Mouse (Mus musculus) spleen, postnatal 36 days (tissue): ENCODE measurements around the gene Gc.

Source experiments
- DNase-seq, 2 experiments: peaks; one replicate each; pipeline ENCODE4 v3.0.0; 2022; ENCODE audit warnings: low spot score in 2 of 2, mixed read lengths in 1 of 2

The Gc gene

GRCm38 (mm10) chr5:89457554-89458062 lies at the start of gene Gc:
Gene Gc, minus strand, starts transcription at chr5:89457898.
- DNase-seq: no peak

GRCm38 (mm10) chr5:89500182-89500581 lies 42.5 kb upstream of the Gc start:
- DNase-seq: no peak

GRCm38 (mm10) chr5:89492560-89492959 lies 34.9 kb upstream of the Gc start:
- no peak for DNase-seq

GRCm38 (mm10) chr5:89470483-89470882 lies 12.8 kb upstream of the Gc start:
- no peak for DNase-seq

- DNase-seq: no peak
Measured at GRCm38 (mm10) chr5:89467886-89468285, 10.2 kb upstream of the Gc start.

GRCm38 (mm10) chr5:89467045-89467444 lies 9.3 kb upstream of the Gc start:
- no peak for DNase-seq

GRCm38 (mm10) chr5:89466275-89466674 lies 8.6 kb upstream of the Gc start:
- no peak for DNase-seq

- DNase-seq: no peak
Measured at GRCm38 (mm10) chr5:89461817-89462216, 4.1 kb upstream of the Gc start.

- DNase-seq: no peak
Measured at GRCm38 (mm10) chr5:89459591-89459990, 1.9 kb upstream of the Gc start.

GRCm38 (mm10) chr5:89458987-89459386 lies 1.3 kb upstream of the Gc start:
- DNase-seq: no peak

- no peak for DNase-seq
Measured at GRCm38 (mm10) chr5:89455526-89455925, 2.2 kb downstream of the Gc start.

- DNase-seq: no peak
Measured at GRCm38 (mm10) chr5:89450798-89451197, 6.9 kb downstream of the Gc start.

- DNase-seq: no peak
Measured at GRCm38 (mm10) chr5:89449325-89449724, 8.4 kb downstream of the Gc start.

GRCm38 (mm10) chr5:89447978-89448377 lies 9.7 kb downstream of the Gc start:
- no peak for DNase-seq

GRCm38 (mm10) chr5:89444360-89444759 lies 13.3 kb downstream of the Gc start:
- DNase-seq: no peak

- no peak for DNase-seq
Measured at GRCm38 (mm10) chr5:89411536-89411935, 46.2 kb downstream of the Gc start.

GRCm38 (mm10) chr5:89407376-89408082 lies 50.2 kb downstream of the Gc start:
- no peak for DNase-seq

- DNase-seq: no peak
Measured at GRCm38 (mm10) chr5:89405132-89405531, 52.6 kb downstream of the Gc start.

- DNase-seq: no peak
Measured at GRCm38 (mm10) chr5:89390405-89390804, 67.3 kb downstream of the Gc start.

GRCm38 (mm10) chr5:89384204-89384603 lies 73.5 kb downstream of the Gc start:
- DNase-seq: no peak

- DNase-seq: no peak
Measured at GRCm38 (mm10) chr5:89381340-89381739, 76.4 kb downstream of the Gc start.

GRCm38 (mm10) chr5:89370140-89370539 lies 87.6 kb downstream of the Gc start:
- DNase-seq: no peak

GRCm38 (mm10) chr5:89368045-89368743 lies 89.5 kb downstream of the Gc start:
- no peak for DNase-seq
